Mouse (Mus musculus): Measurements from ENCODE around the gene Asgr2.
"Not testable (repeated sequence)": the region's sequence is repeated elsewhere in the genome, so short reads cannot be mapped to it uniquely, and the experiment has no call there.

Asgr2 gene

DNA sequence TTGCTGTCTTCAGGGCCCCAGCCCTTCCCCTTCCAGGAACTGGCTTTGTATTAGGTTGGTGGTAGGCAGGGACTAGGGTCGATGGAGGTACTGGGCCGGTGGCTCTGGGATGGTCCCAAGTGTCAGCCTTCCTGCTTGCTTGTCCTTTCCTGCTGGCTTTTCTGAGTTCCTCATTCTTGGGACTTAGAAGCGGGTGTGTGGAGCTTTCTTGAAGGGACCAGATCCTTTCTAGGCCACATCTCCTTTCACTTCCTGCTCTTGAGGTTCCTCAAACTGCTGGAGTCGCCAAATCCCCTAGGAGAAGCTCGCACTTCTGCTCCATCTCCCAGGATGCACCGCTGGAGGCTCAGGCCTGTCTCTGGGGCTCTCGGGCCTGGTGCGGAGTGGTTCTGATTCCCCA is 7.9 kb upstream of the Asgr2 start:
- in situ Hi-C loops (cut with MseI, MboI), result no loop called here

DNA sequence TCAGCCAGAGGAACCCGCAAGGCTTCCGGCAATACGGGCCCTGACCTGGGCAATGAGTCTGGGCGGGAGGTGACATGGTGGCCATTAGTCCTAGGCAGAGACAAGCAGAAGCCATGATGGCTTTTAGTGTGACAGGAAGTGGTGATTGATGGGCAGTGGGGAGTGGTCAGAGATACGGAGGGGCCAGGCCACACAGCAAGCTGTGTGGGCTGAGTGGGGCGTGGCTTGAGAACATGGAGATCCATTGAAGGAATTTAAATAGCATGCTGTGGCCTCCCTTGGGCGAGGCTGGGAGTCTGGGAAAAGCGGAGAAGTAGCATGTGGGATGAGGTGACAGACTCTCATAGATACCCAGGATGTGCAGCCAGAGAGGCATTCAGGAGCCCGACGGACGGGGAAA is 5.0 kb downstream of the Asgr2 start:
- in situ Hi-C loops (cut with MseI, MboI), result no loop called here

DNA sequence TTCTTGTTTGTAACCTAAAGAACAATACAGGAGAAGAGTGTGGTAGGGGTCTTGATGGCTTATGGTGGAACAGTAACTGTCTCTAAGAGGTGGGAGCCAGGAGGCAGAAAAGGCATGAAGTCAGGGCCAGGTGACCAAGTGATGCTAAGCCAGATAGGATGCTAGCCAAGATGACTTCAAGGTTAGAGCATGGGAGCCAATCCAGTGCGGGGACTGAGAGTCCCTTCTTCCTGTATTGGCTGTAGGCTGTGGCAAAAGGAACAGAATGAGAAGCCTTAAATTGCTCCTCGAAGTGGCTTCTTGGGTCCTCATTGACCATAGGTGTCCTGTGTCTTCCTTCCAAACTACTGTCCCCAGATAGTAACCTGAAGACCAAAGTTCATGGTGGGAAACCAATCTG is 6.7 kb downstream of the Asgr2 start:
- in situ Hi-C loops (cut with MseI, MboI), result no loop called here

DNA sequence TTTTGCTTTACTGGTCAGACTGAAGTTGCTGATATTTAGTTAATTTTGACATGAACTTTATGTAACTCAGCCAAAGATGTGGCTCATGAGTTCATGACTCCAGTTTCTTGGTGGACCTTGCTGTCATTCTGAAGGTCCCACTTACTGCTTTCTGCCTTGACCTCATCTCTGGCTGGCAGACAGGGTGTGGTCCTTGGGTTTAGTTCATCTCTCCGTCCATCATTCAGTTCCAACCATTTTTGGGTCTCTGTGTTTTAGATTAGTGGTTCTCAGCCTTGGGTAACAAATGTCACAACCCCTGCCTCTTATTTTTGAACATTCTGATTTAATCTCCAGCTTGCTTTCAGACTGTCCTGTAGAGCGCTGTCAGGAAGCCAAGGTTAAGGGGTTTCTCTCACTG is 7.4 kb downstream of the Asgr2 start:
- in situ Hi-C loops (cut with MseI, MboI), result loop anchor here in 1 of 2 experiments (5.0 kb wide), 1 partner anchor 43 kb away; no protein-coding TSS in a partner anchor

DNA sequence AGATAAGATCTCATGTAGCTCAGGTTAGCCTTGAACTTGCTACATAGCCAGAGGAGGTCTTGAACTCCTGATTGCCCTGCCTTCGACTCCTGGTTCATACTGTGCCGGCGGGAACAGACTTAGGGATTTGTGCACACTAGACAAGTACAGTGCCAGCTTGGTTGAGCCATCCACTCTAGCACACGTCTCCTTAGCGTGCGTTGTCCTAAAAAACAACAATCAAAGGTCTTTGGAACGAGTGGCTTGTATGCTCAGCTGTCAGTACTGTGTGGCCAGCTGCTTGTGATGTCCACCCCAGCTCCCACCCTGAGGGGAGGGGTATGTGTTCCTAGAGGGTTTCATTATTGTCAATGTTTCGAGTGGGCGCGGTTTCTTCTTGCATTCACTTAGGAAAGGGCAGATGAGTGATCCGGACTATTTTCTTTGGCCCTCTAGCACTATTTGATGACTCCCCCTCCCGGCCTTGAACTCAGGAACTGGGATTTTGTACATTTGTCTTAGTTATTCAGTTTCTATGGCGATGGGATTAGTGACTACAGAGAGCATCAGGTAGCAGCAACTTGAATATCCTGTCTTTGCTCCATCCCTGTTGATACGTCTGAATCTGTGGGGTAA is 11.4 kb downstream of the Asgr2 start:
- in situ Hi-C loops (cut with MseI, MboI), result loop anchor here in 1 of 2 experiments (5.0 kb wide), 1 partner anchor 47 kb away; no protein-coding TSS in a partner anchor

DNA sequence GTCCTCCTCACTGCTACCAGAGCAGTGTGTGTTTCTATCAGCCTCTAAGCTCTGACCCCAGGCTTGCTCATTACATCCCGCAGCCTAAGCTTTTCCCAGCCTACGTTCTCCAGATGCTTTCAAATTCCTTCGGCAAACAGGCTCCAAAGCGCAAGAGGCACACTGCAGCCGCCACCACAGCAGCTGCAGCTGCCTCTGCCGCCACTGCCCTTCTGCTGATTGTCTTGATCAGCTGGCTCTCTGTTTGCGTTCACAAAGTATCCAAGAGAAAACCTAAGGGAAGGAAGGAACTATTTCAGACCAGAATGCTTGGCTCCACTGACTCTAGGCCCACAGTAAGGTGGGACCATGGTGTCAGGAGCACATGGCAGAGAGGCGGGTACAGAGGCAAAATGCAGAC is 14.6 kb downstream of the Asgr2 start:
- in situ Hi-C loops (cut with MseI, MboI), result no loop called here

DNA sequence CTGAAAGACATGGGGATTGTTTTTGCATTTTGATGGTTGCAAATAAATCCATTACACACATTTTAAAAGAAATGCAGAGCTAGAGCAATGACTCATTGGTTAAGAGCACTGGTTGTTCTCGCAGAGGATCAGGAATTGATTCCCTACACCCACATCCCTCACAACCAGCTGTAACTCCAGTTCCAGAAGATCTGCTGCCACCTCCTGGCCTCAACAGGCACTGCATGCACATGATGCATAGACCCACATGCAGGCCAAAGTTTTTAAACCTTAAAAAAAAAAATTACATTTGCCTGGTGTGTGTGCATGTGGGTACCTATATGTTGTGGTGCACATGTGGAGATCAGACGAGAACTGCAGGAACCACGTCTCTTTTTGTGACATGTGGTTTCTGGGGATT is 17.7 kb downstream of the Asgr2 start:
- in situ Hi-C loops (cut with MseI, MboI), result no loop called here

DNA sequence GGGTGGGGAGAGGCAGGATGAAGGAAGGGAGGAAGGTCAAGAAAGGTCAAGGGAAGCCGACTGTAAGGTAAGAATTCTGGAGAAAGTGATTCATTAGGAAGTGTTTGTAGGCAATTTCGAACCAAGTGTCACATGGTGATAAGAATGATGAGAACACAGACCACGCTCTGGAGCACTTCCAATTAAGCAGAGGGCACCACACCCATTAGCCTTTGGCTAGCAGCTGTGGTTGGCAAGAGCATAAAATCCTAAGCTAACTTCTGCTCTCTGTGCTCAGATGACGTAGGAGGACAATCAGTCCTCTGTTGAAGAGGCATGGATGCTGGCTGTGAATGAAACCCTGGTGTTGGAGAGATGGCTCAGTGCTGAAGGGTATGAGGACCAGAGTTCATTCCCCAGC is 22.1 kb downstream of the Asgr2 start:
- in situ Hi-C loops (cut with MseI, MboI), result no loop called here

DNA sequence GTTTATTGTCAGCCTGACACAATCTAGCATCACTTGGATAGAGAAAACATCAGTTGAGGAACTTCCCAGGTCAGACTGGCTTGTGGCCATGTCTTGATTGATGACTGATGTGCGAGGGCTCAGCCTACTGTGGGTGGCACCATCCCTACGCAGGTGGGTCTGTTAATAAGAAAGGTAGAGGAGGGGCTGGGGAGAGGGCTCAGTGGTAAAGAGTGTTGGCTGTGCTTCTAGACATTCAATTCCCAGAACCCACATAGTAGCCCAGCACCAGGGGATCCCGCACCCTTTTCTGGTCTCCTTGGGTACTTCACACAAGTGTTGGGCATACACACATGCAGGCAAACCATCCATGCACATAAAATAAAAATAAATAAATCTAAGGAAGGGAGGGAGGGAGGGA is 23.5 kb downstream of the Asgr2 start:
- in situ Hi-C loops (cut with MseI, MboI), result no loop called here

DNA sequence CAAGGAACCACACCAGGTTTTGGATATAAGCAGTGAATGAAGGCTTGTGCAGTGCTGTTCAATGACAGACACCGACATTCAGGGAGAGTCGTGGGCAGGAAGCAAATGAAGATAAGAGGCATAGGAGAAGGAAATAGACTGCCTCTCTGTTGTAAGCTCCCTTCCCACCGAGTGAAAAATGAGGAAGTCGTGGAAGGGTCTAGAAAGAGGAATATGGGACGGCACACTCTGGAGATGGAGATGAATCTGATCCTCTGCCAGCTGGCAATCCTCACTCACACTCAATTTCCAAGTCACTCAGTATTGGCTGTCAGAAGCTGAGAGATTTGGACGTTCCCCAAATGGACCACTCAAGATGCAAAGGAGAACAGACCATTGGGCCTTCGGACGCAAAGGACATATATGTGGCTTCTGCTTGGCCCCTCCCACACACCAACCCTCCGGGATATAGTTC is 37.5 kb downstream of the Asgr2 start, which contains the start of gene Mgl2:
TSS of gene Mgl2 (plus strand) at position 404 of the 454 bp plus-strand sequence.
- in situ Hi-C loops (cut with MseI, MboI), result no loop called here

DNA sequence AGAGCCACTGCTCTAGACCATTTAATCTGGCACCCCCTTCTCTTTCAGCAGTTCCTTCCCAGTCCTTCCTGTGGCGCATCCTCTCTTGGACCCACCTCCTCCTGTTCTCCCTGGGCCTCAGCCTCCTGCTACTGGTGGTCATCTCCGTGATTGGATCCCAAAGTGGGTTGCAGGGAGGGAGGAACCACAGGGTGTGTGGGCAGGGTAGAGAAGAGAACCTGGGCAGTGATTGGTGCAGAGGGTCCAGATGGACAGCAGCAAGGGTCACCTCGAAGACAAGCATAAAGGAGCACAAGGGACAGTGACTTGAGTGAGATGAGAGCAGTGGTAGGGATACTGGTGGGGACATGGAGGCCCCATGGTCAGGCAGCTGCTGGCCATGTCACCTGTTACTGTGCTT is 42.6 kb downstream of the Asgr2 start:
- in situ Hi-C loops (cut with MseI, MboI), result not testable (repeated sequence)

DNA sequence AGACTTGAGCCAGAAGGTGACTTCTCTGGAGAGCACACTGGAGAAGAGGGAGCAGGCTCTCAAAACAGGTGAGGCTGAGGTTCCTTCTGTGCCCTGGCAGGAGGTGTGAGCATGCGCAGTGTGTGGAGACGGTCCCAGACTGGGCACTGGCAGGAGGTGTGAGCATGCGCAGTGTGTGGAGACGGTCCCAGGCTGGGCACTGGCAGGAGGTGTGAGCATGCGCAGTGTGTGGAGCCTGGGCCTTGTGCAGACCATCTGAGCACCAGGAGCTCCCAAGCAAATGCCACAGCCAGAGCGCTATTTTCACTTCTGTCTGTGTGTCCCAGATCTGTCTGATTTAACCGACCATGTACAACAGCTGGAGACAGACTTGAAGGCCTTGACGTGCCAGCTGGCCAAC is 43.5 kb downstream of the Asgr2 start:
- in situ Hi-C loops (cut with MseI, MboI), result not testable (repeated sequence)

DNA sequence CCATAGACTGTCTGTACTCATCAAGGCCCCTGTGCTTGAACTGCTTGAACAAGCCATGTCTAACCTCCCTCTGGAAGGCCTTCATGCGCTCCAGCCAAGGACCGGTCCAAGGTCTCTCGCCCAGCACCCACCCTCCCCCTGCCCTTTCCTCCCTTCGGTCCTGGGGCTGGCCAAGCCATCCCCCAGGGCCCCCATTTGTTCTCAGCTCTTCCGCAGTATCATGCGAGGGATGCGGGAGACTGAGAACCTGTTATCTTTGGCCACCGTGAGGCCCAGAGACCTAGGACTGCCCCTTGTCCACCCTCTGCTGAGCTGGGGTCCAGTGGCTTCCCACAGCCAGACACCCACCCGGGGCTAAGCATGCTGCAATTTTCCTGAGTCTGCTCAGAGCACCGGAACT is 46.7 kb downstream of the Asgr2 start:
- in situ Hi-C loops (cut with MseI, MboI), result no loop called here

DNA sequence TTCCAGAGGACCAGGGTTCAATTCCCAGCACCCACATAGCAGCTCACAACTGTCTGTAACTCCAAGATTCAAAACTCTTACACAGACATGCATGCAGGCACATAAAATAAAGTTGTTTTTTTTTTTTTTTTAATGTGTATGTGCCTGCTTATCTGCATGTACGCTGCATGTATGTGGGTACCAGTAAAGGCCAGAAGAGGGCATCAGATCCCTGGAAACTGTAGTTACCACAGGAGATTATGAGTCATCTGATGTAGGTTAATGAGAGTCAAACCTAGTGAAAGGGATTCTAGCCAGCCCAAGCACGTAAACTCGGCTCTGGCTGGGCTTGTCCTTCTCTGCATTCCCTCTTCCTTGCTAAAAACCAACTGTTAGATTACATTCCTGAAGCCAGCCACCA is 58.6 kb downstream of the Asgr2 start:
- in situ Hi-C loops (cut with MseI, MboI), result no loop called here
